Mouse (Mus musculus) neutrophil, adult 83 days (primary cell): ENCODE data around the gene Polr3f. TPM values are rescaled to one million over a fixed set of nuclear protein-coding genes. Genes with fewer than 3 reads are reported as not detected.

Source experiments
- total RNA-seq, 2 experiments: library from RNA; stranded (reverse); gene quantifications; one replicate each; pipeline ENCODE4 v1.2.4; 2023

Polr3f gene
- total RNA-seq, result 10 to 100 TPM; 13.9 to 14.1 TPM

DNA sequence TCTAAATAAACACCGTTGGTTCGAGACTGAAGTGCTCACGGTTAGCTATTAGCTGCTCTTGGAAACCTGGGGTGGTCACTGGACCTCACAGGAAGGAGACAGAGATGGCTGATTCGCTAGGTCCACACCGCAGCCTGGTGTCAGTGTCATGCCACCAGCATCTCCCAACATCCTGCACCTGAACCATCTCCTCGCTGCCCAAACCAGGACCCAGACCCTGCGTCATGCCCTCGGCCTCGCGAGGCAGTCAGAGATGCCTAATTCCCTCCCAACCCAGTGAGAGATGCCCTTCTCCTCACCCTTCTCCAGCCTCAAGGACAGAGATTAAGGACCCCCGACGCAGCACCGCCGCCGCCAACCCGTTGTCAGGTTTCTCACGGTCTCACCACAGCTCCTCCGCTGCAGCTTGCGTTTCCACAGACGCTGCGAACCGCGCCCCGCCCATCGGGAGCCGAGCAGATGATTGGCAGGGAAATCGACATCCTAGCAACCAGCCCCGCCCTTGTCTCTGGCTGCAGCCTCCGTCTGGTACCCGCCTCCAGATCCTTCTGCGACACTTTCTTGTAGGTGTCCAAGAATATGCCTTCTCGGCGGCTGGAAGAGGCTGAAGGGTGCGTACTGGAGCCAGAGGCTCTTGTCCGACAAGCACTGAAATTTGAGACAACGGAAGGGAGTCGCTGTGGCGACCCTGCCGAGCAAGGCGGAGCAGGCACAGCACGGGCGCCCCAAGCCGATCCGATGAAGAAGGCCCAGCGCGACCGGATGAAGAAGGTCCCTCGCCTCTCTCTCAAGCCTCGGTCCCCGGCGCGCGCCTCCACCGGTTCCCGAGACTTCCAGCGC is at the start of gene Polr3f, which contains the start of gene Dzank1:
Gene Polr3f (plus strand): TSS at position 738 of the 840 bp plus-strand sequence.
Gene Dzank1 (minus strand): TSS at position 434 of the 840 bp plus-strand sequence.

DNA sequence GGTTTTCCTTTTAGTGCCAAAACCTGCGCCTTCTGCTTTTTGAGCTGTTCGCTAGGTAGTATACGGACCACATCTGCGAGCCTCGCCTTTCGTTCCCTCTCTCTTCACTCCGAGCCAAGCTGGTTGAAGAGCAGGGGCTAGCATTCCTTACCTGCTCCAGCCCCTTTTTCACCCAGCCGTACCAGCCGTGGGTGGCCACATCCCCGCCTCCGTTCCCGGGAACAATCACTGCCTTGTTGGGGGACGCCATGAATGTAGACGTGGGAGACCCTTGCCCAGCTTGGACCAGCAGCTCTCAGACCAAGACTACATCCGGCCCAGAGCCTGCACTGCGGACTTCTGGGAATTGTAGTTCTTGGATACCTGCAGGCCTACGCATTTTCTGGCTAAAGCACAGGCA is 23.0 kb downstream of the Polr3f start, which contains the start of gene Rbbp9:
Gene Rbbp9 (minus strand): TSS at position 341 of the 400 bp plus-strand sequence.

DNA sequence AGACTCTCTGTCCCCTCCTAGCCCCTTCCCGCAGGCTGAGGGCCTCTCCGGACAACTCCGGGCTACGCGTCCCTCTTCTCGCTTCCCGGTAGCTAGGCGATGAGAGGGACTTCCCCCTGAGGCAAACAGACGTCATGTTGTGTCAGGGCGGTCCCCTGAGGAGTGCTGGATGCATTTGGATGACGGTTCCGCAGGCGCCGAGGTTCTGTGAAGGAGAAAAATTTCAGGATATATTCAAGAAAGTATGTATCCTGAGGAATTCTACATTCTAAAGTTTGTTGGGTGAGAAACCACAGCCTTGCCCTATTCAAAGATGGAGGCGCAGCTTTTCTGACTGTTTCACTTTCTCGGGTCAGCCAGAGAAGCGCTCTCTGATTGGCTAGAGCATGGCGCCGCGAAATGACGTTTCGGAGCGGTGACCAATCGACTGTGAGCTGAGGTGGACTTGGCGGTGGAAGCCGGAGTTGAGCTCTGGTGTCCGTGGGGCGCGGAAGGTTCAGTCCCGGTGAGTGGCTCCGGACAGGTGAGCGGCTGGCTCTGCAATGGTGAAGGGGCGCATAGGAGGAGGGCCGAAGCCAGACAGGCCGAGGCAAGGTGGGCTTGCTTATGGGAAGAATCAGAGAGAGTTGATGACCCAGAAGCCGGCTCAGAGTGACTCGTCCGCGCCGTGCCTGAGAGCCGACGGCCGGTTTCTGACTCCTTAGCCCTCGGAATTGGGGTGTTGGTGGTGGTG is 28.5 kb downstream of the Polr3f start, which contains the start of gene Sec23b:
Gene Sec23b (plus strand): TSS at position 410 of the 733 bp plus-strand sequence.

Other genes starting within 250 kb of the Polr3f start
- not detected for gene Ovol2, start 195.6 kb upstream of the Polr3f start, total RNA-seq
- gene Kat14, start 158.7 kb upstream of the Polr3f start, total RNA-seq, result 10 to 100 TPM; 18.5 to 18.7 TPM
- 1 to 10 TPM; 3.7 to 4.5 TPM for gene Pet117, start 158.7 kb upstream of the Polr3f start, total RNA-seq
- under 1 TPM in 1 of 2 experiments, not detected in 1; 0.59 TPM for gene Dzank1, start 304 bp upstream of the Polr3f start, total RNA-seq
- gene Rbbp9, start 23.2 kb downstream of the Polr3f start, total RNA-seq, result 1 to 10 TPM; 2.8 to 2.9 TPM
- 10 to 100 TPM; 41.2 to 43.7 TPM for gene Sec23b, start 28.5 kb downstream of the Polr3f start, total RNA-seq
- gene Smim26, start 66.3 kb downstream of the Polr3f start, total RNA-seq, result 1 to 10 TPM; 5.1 TPM
- gene Dtd1, start 72.2 kb downstream of the Polr3f start, total RNA-seq, result 10 to 100 TPM in 1 of 2 experiments, 1 to 10 TPM in 1; 8.3 to 10.3 TPM